Mouse (Mus musculus) liver, embryonic 14.5 days (tissue): ENCODE data around the gene Bnip3.

Source experiments
- CTCF ChIP-seq: IDR thresholded peaks from 2 replicates; pipeline ENCODE4 v1.5.1; 2016; ENCODE audit warnings: antibody characterized with exemption, low read depth, control low read depth
- EP300 ChIP-seq: IDR thresholded peaks from 2 replicates; pipeline ENCODE4 v1.6.1; 2016; ENCODE audit warnings: antibody characterized with exemption, low read depth

- TF ChIP-seq EP300 = no peak
- no peak for TF ChIP-seq CTCF
These were observed 41.0 kb downstream of the Bnip3 start for GRCm38 (mm10) chr7:138868316-138868715.
